ENCODE assay signal across 11 mouse cellular contexts in the genomic region with DNA sequence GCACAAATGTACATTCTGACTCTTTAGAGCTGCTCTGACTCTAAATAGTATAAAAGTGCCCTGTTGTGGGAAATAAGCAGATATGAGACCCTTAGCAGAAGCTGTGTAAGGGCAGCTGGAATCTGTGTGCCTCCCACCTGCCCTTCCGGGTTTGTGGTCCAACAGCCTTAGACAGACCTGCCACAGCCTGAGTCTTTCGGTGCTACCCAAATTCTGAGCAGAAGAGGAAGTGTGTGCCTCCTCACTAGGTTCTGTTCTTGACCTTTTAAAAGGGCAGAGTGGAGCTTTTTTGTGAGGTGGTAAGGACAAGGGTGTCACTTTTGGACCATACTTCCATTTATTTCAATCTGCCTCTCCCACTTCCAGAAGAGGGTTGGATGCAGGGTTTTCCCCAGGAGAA. TPM values are rescaled to one million over a fixed set of nuclear protein-coding genes. Genes with fewer than 3 reads are reported as not detected.
DNase-seq lines count a peak whose midpoint lies in the region; ATAC-seq and TF ChIP-seq lines count a peak whose summit lies in the region.
"Had no signal": no experiment of that assay in that cellular context is flagged by ENCODE, and none has a peak within 500 bp of the region (broad histone marks: within the 10 kb centered on the region; RNA-seq: fewer than 3 reads in every experiment).

No protein-coding gene starts in this region.

- TF ChIP-seq POLR2A in spleen, adult 2 months (IDR thresholded peaks at IDR 0.05; ENCODE audit: low read depth, low read length) = no peak

- H3K36me3 ChIP-seq in heart, embryonic 14.5 days (ENCODE audit: control insufficient read depth, insufficient read depth, low read length) = no peaks in the 10 kb centered on the region
- H3K36me3 ChIP-seq in spleen, adult 2 months (ENCODE audit: control insufficient read depth, insufficient read depth, low read length) = no peaks in the 10 kb centered on the region
- H3K36me3 ChIP-seq in macrophage (ENCODE audit: inconsistent target) = no peaks in the 10 kb centered on the region
- H3K36me3 ChIP-seq in midbrain, embryonic 14.5 days (ENCODE audit: control insufficient read depth, insufficient read depth, low read length) = no peaks in the 10 kb centered on the region

- H3K27ac ChIP-seq in heart, embryonic 14.5 days (replicated peaks in 1 of 2; ENCODE audit: control insufficient read depth in 1 of 2, insufficient read depth in 1 of 2, low read depth in 2 of 2, low read length in 2 of 2) = peak overlapping the region; percentile 10 to 61; a peak in 2 of 4 replicates
- H3K27ac ChIP-seq in spleen, adult 2 months (ENCODE audit: insufficient read depth, low read length) = peak overlapping the region; percentile 90
- H3K27ac ChIP-seq in macrophage = peak overlapping the region; percentile 86
- no peak overlapping the region for H3K27ac ChIP-seq in midbrain, embryonic 14.5 days (replicated peaks; ENCODE audit: low read depth, low read length)

- no peaks in the 10 kb centered on the region for H3K9me3 ChIP-seq in heart, embryonic 14.5 days (ENCODE audit: control insufficient read depth, low read length)
- no peaks in the 10 kb centered on the region for H3K9me3 ChIP-seq in midbrain, embryonic 14.5 days (ENCODE audit: control insufficient read depth, low read length)

- H3K9ac ChIP-seq in heart, embryonic 14.5 days (ENCODE audit: low read length) = 0 out of 2 replicates have a peak overlapping the region, but pooled peaks have one; percentile 11
- no peak overlapping the region for H3K9ac ChIP-seq in midbrain, embryonic 14.5 days (replicated peaks; ENCODE audit: low read length)

- H3K4me1 ChIP-seq in heart, embryonic 14.5 days (ENCODE audit: control insufficient read depth in 2 of 2, insufficient read depth in 2 of 2, low read length in 2 of 2) = peaks cover 12 to 13% of the 10 kb centered on the region in 2 experiments
- H3K4me1 ChIP-seq in spleen, adult 2 months (ENCODE audit: control insufficient read depth, insufficient read depth, insufficient read length) = peaks cover 44% of the 10 kb centered on the region
- H3K4me1 ChIP-seq in midbrain, embryonic 14.5 days (ENCODE audit: control insufficient read depth, insufficient read depth, low read length) = no peaks in the 10 kb centered on the region

- H3K79me2 ChIP-seq in macrophage (ENCODE audit: inconsistent target) = no peaks in the 10 kb centered on the region

- no peak for TF ChIP-seq CTCF in spleen, adult 2 months (IDR thresholded peaks at IDR 0.05; ENCODE audit: extremely low read depth, insufficient read depth, insufficient read length, insufficient replicate concordance)

- H3K27me3 ChIP-seq in heart, embryonic 14.5 days (ENCODE audit: control insufficient read depth, insufficient read depth, low read length) = no peaks in the 10 kb centered on the region
- H3K27me3 ChIP-seq in spleen, adult 2 months (ENCODE audit: control insufficient read depth, insufficient read depth, low read length) = no peaks in the 10 kb centered on the region
- H3K27me3 ChIP-seq in midbrain, embryonic 14.5 days (ENCODE audit: control insufficient read depth, insufficient read depth, low read length) = no peaks in the 10 kb centered on the region

- H3K4me2 ChIP-seq in heart, embryonic 14.5 days (ENCODE audit: low read length) = no peak overlapping the region
- H3K4me2 ChIP-seq in midbrain, embryonic 14.5 days (ENCODE audit: low read length) = no peak overlapping the region

- WGBS in heart, embryonic 14.5 days = 73% methylated on average over 2 of the region's 2 CpGs
- 7% methylated on average over 2 of the region's 2 CpGs for WGBS in spleen, adult 2 months
- 0% methylated on average over 2 of the region's 2 CpGs for WGBS in macrophage (ENCODE audit: missing documents)
- WGBS in midbrain, embryonic 14.5 days = 82% methylated on average over 2 of the region's 2 CpGs

- ATAC-seq in heart, embryonic 14.5 days (ENCODE audit: insufficient number of reproducible peaks, insufficient read depth, low FRiP score, low read depth) = no peak
- no peak for ATAC-seq in midbrain, embryonic 14.5 days (ENCODE audit: low FRiP score, low TSS enrichment)

- H3K4me3 ChIP-seq in heart, embryonic 14.5 days (ENCODE audit: control insufficient read depth in 1 of 2, insufficient read depth in 1 of 2, low read depth in 1 of 2, low read length in 2 of 2) = no peak overlapping the region
- no peak overlapping the region for H3K4me3 ChIP-seq in spleen, adult 2 months (ENCODE audit: extremely low read depth, insufficient read depth, insufficient read length)
- no peak overlapping the region for H3K4me3 ChIP-seq in macrophage (ENCODE audit: inconsistent target)
- no peak overlapping the region for H3K4me3 ChIP-seq in midbrain, embryonic 14.5 days (replicated peaks; ENCODE audit: low read depth, low read length)
- H3K4me3 ChIP-seq: erythroblast, embryonic 14.5 days had no signal

- DNase-seq in heart, adult 11 months = no peak
- peak in 1 of 2 experiments; percentile 66 for DNase-seq in spleen, adult 2 months (ENCODE audit: low read depth in 1 of 2, low spot score in 2 of 2)
- no peak for DNase-seq in spleen, postnatal 14 days (ENCODE audit: low spot score in 2 of 2)
- DNase-seq in thymus, postnatal 36 days = peak; percentile 47 to 63
- DNase-seq in midbrain, embryonic 14.5 days = no peak
- DNase-seq in T-cell, adult 2 months (ENCODE audit: low spot score) = no peak
- DNase-seq: cerebellum, adult 11 months; gastrocnemius, postnatal 14 days had no signal

RNA-seq across cellular contexts. Expression of gene Ifnar1, which starts 33.1 kb away (rescaled TPM):
- polyA plus RNA-seq in heart, embryonic 14.5 days (2014; fragmentation: Nextera tagmentation; extraction: Ambion mirVana) = 39.9 and 45.1 TPM in 2 replicates
- polyA plus RNA-seq in spleen, adult 2 months (2012; rRNA removed) = 22.3 and 25.4 TPM in 2 replicates
- 100 to 1,000 TPM; 157 to 461 (median 270) TPM for total RNA-seq in macrophage (2018; cell fraction: chromatin; rRNA removed)
- total RNA-seq in macrophage (2018; cell fraction: cytosol; rRNA removed) = 100 to 1,000 TPM in 4 of 26 experiments, 10 to 100 TPM in 22; 61.9 to 145 (median 84.6) TPM
- 100 to 1,000 TPM; 208 to 496 (median 273) TPM for total RNA-seq in macrophage (2018; cell fraction: nucleus; rRNA removed)
- 64.7 to 104 TPM (median 89.0 TPM) in 3 replicates for polyA plus RNA-seq in macrophage (2018)
- 38.8 and 56.1 TPM in 2 replicates for polyA plus RNA-seq in midbrain, embryonic 14.5 days (2014; fragmentation: Nextera tagmentation; extraction: Ambion mirVana)

RNA-seq across cellular contexts. Expression of gene Il10rb, which starts 46.0 kb away (rescaled TPM):
- 58.5 and 59.2 TPM in 2 replicates for polyA plus RNA-seq in heart, embryonic 14.5 days (2014; fragmentation: Nextera tagmentation; extraction: Ambion mirVana)
- 40.0 and 43.8 TPM in 2 replicates for polyA plus RNA-seq in spleen, adult 2 months (2012; rRNA removed)
- total RNA-seq in macrophage (2018; cell fraction: chromatin; rRNA removed) = 100 to 1,000 TPM; 195 to 513 (median 266) TPM
- total RNA-seq in macrophage (2018; cell fraction: cytosol; rRNA removed) = 100 to 1,000 TPM; 302 to 435 (median 372) TPM
- 100 to 1,000 TPM; 321 to 683 (median 404) TPM for total RNA-seq in macrophage (2018; cell fraction: nucleus; rRNA removed)
- 357 to 533 TPM (median 380 TPM) in 3 replicates for polyA plus RNA-seq in macrophage (2018)
- polyA plus RNA-seq in midbrain, embryonic 14.5 days (2014; fragmentation: Nextera tagmentation; extraction: Ambion mirVana) = 5.4 and 9.3 TPM in 2 replicates

Comparison
In these comparisons a context has a peak if more than half of its experiments do, and no peak if none do; other contexts are left out.
1. DNase-seq: peak in thymus, postnatal 36 days (2 of 2); none in heart, adult 11 months (single experiment), spleen, postnatal 14 days (0 of 2), midbrain, embryonic 14.5 days (single experiment) and T-cell, adult 2 months (single experiment).